Mouse (Mus musculus): ENCODE data around the gene Dapl1. TPM values are rescaled to one million over a fixed set of nuclear protein-coding genes. Genes with fewer than 3 reads are reported as not detected.

The Dapl1 gene
- polyA plus RNA-seq, 1 experiment, result not detected

DNA sequence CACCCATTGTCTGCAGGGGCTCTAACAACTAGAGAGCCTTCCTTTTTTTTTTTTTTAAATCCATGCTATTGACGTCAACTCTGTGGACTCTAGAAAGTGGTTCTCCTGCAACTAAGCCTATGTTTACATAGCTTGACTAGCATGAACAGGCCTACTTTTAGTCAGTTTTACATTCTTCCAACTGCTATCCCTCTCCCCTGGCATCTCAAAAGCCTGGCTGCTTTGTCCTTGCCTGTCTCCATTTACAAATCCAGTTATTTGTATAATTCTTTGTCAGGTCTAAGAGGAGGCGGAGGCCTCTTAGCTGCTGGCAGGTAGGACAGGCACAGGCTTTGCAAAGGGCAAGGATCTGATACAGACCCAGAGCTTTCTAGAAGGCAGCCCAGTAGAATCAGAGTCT, 627 bp downstream of the Dapl1 start:
- Histone ChIP-seq H3ac (ENCODE audit: control insufficient read depth, insufficient read length, low read depth) (no peak overlapping the region), H3K79me2 (ENCODE audit: control insufficient read depth, insufficient read depth) (no peaks in the 10 kb centered on the region), H3K79me3 (ENCODE audit: low read depth) (no peaks in the 10 kb centered on the region), H3K4me3 (ENCODE audit: insufficient read depth, poor library complexity, severe bottlenecking) (no peak overlapping the region), H3K27me3 (ENCODE audit: control insufficient read depth, insufficient read depth, insufficient read length) (peaks cover 5% of the 10 kb centered on the region), H3K36me3 (ENCODE audit: control insufficient read depth, insufficient read depth) (no peaks in the 10 kb centered on the region)
- TF ChIP-seq MAX (IDR thresholded peaks at IDR 0.05) (no peak), FOSL1 (IDR thresholded peaks at IDR 0.05; ENCODE audit: insufficient read depth, low read length, poor library complexity, severe bottlenecking) (no peak), CEBPB (IDR thresholded peaks at IDR 0.05; ENCODE audit: low read depth) (no peak), MYOD1 (IDR thresholded peaks at IDR 0.05; ENCODE audit: control insufficient read depth, insufficient read length, low read depth) (no peak), CTCF (IDR thresholded peaks at IDR 0.05; ENCODE audit: control insufficient read depth, insufficient read depth, insufficient read length) (no peak), MYOG (IDR thresholded peaks at IDR 0.05; ENCODE audit: control insufficient read depth, extremely low read depth, insufficient read length) (no peak), USF1 (IDR thresholded peaks at IDR 0.05; ENCODE audit: low read depth) (no peak)

DNA sequence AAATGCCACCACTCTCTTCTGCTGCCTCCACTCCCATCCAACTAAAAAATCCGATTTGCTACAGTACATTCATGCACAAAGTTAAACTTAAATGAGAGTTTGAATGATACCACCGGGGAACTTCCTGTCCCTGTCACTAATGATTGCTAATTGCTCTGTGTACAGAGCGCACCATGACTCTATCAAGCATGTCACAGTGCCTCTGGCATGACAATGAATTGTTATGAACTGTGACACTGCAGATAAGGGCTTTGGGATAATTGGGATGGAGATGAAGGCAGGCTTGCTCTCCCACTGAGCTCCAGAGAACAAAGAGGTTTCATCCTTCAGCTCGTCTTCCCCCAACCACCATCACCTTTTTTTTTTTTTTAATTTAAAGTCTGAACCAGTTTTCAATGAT, 1.2 kb downstream of the Dapl1 start:
- Histone ChIP-seq H3K36me3 (ENCODE audit: control insufficient read depth, insufficient read depth) (no peaks in the 10 kb centered on the region), H3K27me3 (ENCODE audit: control insufficient read depth, insufficient read depth, insufficient read length) (peaks cover 5% of the 10 kb centered on the region), H3K79me3 (ENCODE audit: low read depth) (no peaks in the 10 kb centered on the region), H3K4me3 (ENCODE audit: insufficient read depth, poor library complexity, severe bottlenecking) (no peak overlapping the region), H3K79me2 (ENCODE audit: control insufficient read depth, insufficient read depth) (no peaks in the 10 kb centered on the region), H3ac (ENCODE audit: control insufficient read depth, insufficient read length, low read depth) (no peak overlapping the region)
- TF ChIP-seq MAX (IDR thresholded peaks at IDR 0.05), result no peak
- TF ChIP-seq CTCF (IDR thresholded peaks at IDR 0.05; ENCODE audit: control insufficient read depth, insufficient read depth, insufficient read length), result no peak
- TF ChIP-seq USF1 (IDR thresholded peaks at IDR 0.05; ENCODE audit: low read depth), result no peak
- TF ChIP-seq FOSL1 (IDR thresholded peaks at IDR 0.05; ENCODE audit: insufficient read depth, low read length, poor library complexity, severe bottlenecking), result no peak
- no peak for TF ChIP-seq MYOG (IDR thresholded peaks at IDR 0.05; ENCODE audit: control insufficient read depth, extremely low read depth, insufficient read length)
- no peak for TF ChIP-seq MYOD1 (IDR thresholded peaks at IDR 0.05; ENCODE audit: control insufficient read depth, insufficient read length, low read depth)
- no peak for TF ChIP-seq CEBPB (IDR thresholded peaks at IDR 0.05; ENCODE audit: low read depth)

DNA sequence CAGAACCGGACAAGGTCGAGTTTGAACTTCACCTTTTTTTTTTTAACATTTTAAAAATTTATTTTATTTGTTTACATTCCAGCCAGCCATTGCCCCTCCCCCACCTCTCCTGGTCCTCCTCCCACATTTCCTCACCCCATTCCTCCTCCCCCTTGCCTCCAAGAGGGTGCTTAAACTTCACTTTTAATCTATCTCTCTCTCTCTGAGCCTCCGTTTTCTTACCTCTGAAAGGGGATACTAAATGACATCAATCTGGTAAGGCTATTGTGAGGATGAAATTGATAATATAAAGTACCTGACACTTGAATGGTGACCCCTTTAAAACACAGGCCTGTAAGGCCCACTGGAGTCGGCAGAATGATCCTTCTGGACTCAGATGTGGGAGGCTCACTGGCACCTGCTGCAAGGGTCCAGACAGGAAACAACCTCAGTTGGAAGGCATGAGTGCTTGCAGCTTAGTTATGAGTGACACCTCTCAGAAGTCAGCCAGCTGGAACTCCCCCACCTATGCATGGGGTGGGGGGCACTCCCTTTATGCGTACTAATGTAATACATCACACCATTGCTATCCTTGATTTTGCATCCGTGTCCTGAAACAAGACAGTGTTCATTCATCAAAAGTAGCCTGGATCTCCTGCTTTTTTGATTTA, 1.9 kb downstream of the Dapl1 start:
- Histone ChIP-seq H3K79me2 (ENCODE audit: control insufficient read depth, insufficient read depth) (no peaks in the 10 kb centered on the region), H3K4me3 (ENCODE audit: insufficient read depth, poor library complexity, severe bottlenecking) (no peak overlapping the region), H3ac (ENCODE audit: control insufficient read depth, insufficient read length, low read depth) (no peak overlapping the region), H3K36me3 (ENCODE audit: control insufficient read depth, insufficient read depth) (no peaks in the 10 kb centered on the region), H3K27me3 (ENCODE audit: control insufficient read depth, insufficient read depth, insufficient read length) (peaks cover 6% of the 10 kb centered on the region), H3K79me3 (ENCODE audit: low read depth) (no peaks in the 10 kb centered on the region)
- TF ChIP-seq USF1 (IDR thresholded peaks at IDR 0.05; ENCODE audit: low read depth), result no peak
- no peak for TF ChIP-seq MAX (IDR thresholded peaks at IDR 0.05)
- no peak for TF ChIP-seq MYOD1 (IDR thresholded peaks at IDR 0.05; ENCODE audit: control insufficient read depth, insufficient read length, low read depth)
- TF ChIP-seq CEBPB (IDR thresholded peaks at IDR 0.05; ENCODE audit: low read depth), result no peak

DNA sequence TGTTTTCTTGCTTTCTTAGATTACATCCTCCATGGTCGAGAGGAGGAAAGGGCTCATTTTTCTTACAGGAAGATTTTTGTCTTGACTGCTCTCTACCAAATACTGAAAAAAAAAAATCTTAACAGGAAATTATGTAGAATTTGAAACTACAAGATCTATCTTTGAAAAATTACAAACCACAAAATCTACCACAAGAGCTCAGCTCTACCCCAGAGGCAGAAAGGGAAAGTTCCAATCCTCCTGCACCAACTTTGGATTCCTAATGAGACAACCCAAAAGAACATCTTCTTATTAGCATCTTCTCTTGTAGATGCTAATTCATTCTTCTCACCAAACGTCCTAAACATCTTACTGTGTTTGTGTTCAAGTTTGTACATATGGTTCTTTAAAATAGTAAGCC, 3.8 kb downstream of the Dapl1 start:
- Histone ChIP-seq H3K4me3 (ENCODE audit: insufficient read depth, poor library complexity, severe bottlenecking) (no peak overlapping the region), H3ac (ENCODE audit: control insufficient read depth, insufficient read length, low read depth) (no peak overlapping the region), H3K79me2 (ENCODE audit: control insufficient read depth, insufficient read depth) (no peaks in the 10 kb centered on the region), H3K27me3 (ENCODE audit: control insufficient read depth, insufficient read depth, insufficient read length) (peaks cover 15% of the 10 kb centered on the region), H3K79me3 (ENCODE audit: low read depth) (no peaks in the 10 kb centered on the region), H3K36me3 (ENCODE audit: control insufficient read depth, insufficient read depth) (no peaks in the 10 kb centered on the region)
- no peak for TF ChIP-seq USF1 (IDR thresholded peaks at IDR 0.05; ENCODE audit: low read depth)
- TF ChIP-seq MAX (IDR thresholded peaks at IDR 0.05), result no peak
- no peak for TF ChIP-seq CTCF (IDR thresholded peaks at IDR 0.05; ENCODE audit: control insufficient read depth, insufficient read depth, insufficient read length)
- TF ChIP-seq FOSL1 (IDR thresholded peaks at IDR 0.05; ENCODE audit: insufficient read depth, low read length, poor library complexity, severe bottlenecking), result no peak
- no peak for TF ChIP-seq CEBPB (IDR thresholded peaks at IDR 0.05; ENCODE audit: low read depth)
- no peak for TF ChIP-seq MYOG (IDR thresholded peaks at IDR 0.05; ENCODE audit: control insufficient read depth, extremely low read depth, insufficient read length)
- TF ChIP-seq MYOD1 (IDR thresholded peaks at IDR 0.05; ENCODE audit: control insufficient read depth, insufficient read length, low read depth), result no peak

DNA sequence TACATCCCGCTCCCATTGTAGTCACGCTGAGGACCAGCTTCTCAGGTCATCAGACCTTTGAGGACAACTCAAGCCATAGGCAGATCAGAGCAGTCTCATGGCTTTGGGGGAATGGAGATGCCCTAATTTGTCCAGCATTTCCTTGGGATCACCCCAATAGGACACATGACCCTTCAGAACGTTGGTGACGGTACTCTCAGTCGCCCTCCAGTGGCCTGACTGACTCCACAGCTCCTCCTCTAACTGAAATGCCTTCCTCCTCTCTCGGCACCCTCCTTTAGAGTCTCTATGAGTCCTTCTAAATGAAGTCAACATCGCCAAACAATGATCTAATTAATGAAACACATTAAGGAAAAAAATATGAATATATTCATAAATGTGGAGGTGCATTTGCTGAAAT, 5.9 kb downstream of the Dapl1 start:
- H3ac ChIP-seq (ENCODE audit: control insufficient read depth, insufficient read length, low read depth), result no peak overlapping the region
- H3K36me3 ChIP-seq (ENCODE audit: control insufficient read depth, insufficient read depth), result no peaks in the 10 kb centered on the region
- TF ChIP-seq CEBPB (IDR thresholded peaks at IDR 0.05; ENCODE audit: low read depth) (no peak), USF1 (IDR thresholded peaks at IDR 0.05; ENCODE audit: low read depth) (no peak), MAX (IDR thresholded peaks at IDR 0.05) (no peak), FOSL1 (IDR thresholded peaks at IDR 0.05; ENCODE audit: insufficient read depth, low read length, poor library complexity, severe bottlenecking) (no peak), MYOD1 (IDR thresholded peaks at IDR 0.05; ENCODE audit: control insufficient read depth, insufficient read length, low read depth) (no peak), MYOG (IDR thresholded peaks at IDR 0.05; ENCODE audit: control insufficient read depth, extremely low read depth, insufficient read length) (no peak), CTCF (IDR thresholded peaks at IDR 0.05; ENCODE audit: control insufficient read depth, insufficient read depth, insufficient read length) (no peak)
- H3K79me3 ChIP-seq (ENCODE audit: low read depth), result no peaks in the 10 kb centered on the region
- H3K27me3 ChIP-seq (ENCODE audit: control insufficient read depth, insufficient read depth, insufficient read length), result peaks cover 19% of the 10 kb centered on the region
- H3K79me2 ChIP-seq (ENCODE audit: control insufficient read depth, insufficient read depth), result no peaks in the 10 kb centered on the region
- no peak overlapping the region for H3K4me3 ChIP-seq (ENCODE audit: insufficient read depth, poor library complexity, severe bottlenecking)

Measured in C2C12 (cell line).